Mouse (Mus musculus): Measurements from ENCODE around the gene Sfswap.

The Sfswap gene

GRCm38 (mm10) chr5:129519591-129519990 lies 18.6 kb downstream of the Sfswap start:
- CTCF ChIA-PET: interaction anchor here in 1 of 4 experiments (0.7 kb wide), 1 partner anchor 206 kb away, joined by 3 read pairs; the partner anchor contains the start of gene Nipsnap2
- POLR2A ChIA-PET: interaction anchor here in 1 of 4 experiments (0.7 kb wide), 1 partner anchor 164 kb away, joined by 3 read pairs; no protein-coding TSS in a partner anchor

DNA sequence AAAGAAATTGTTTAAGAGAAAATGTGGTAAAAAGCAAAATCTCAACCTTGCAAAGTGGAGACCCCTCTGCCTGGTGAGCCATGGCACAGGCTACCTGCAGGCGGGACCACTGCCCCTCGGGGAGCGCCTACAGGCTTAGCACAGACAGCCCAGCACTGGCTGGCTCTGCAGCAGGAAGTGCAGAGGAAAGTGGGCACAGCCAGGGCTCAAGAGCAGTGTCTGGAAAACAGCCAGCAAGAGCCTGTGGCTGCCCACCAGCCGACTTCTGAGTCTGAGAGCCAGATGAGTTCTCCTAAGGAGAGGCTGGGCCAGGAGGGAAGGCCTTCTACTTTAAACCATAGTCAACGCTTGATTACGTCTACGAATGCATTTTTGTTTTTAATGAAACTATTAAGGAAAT lies 20.5 kb downstream of the Sfswap start:
- ChIA-PET POLR2A (interaction anchor here in 2 of 4 experiments (1.0 to 1.5 kb wide), 4 partner anchors 9 to 47 kb away, joined by 3 to 4 read pairs (median 3); no protein-coding TSS in a partner anchor), CTCF (interaction anchor here in 3 of 4 experiments (0.5 to 0.6 kb wide), 3 partner anchors 28 to 316 kb away, joined by 5 read pairs; no protein-coding TSS in a partner anchor)

- CTCF ChIA-PET: interaction anchor here in 3 of 4 experiments (0.5 to 1.0 kb wide), 3 partner anchors 27 to 336 kb away, joined by 4 to 5 read pairs (median 5); no protein-coding TSS in a partner anchor
Measured at GRCm38 (mm10) chr5:129521913-129522312, 20.9 kb downstream of the Sfswap start.

GRCm38 (mm10) chr5:129523166-129523565 lies 22.1 kb downstream of the Sfswap start:
- CTCF ChIA-PET: interaction anchor here in 2 of 4 experiments (0.8 kb wide), 2 partner anchors 63 to 65 kb away, joined by 3 read pairs; no protein-coding TSS in a partner anchor
- POLR2A ChIA-PET: interaction anchor here in 1 of 4 experiments (0.7 to 1.2 kb wide), 3 partner anchors 20 to 26 kb away, joined by 3 to 4 read pairs (median 3); partner anchors contain the start of gene Sfswap

More at GRCm38 (mm10) chr5:129521913-129522312, 20.9 kb downstream of the Sfswap start:
- POLR2A ChIA-PET: interaction anchor here in 2 of 4 experiments (0.9 to 1.5 kb wide), 7 partner anchors 10 to 46 kb away, joined by 3 to 4 read pairs (median 3); partner anchors contain the start of gene Sfswap (in 1 of the 2)

DNA sequence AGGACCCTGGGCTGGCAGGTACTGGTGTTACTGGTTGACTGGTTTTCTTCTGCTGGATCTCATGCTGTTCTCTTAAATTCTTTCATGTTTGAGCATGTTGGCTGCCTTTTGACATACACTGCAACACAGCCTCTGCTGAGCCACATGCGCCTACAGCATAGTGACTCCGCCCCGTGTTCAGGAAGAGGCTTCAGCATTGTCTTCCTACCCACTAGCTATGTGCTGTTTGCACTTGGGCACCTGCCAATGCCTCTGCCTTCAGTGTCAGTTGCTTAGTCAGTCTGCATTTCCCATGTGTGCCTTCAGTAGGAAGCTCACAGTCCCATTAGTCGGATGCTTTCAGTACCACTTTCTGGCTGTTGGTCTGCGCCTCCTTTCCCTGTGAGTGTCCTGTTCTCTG lies 23.7 kb downstream of the Sfswap start:
- ChIA-PET POLR2A (interaction anchor here in 2 of 4 experiments (1.0 to 1.2 kb wide), 2 partner anchors 9 to 11 kb away, joined by 3 read pairs; no protein-coding TSS in a partner anchor), CTCF (interaction anchor here in 1 of 4 experiments (0.6 kb wide), 2 partner anchors 35 to 250 kb away, joined by 3 read pairs; no protein-coding TSS in a partner anchor)

DNA sequence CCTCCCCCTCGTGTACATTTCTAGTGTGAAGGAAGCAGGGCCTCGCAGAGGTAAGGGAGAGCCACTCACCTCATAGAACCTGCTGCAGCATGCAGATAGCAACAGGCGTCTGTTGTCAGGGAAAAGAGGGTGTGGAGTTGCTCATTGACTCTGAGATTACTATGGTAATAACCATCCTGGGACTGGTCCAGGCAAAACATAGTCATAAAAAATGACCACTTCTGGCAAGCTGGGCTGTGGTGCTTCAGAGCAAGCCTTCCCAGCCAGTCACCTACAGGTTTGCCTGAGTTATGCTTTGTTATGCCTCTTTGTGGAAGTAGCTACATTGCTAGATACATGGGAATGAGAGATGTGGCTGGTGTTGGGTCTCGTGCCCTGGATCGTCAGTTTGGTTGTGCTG lies 26.1 kb downstream of the Sfswap start:
- ChIA-PET POLR2A (interaction anchor here in 1 of 4 experiments (1.1 kb wide), 1 partner anchor 22 kb away, joined by 3 read pairs; no protein-coding TSS in a partner anchor), CTCF (no interaction called here)

DNA sequence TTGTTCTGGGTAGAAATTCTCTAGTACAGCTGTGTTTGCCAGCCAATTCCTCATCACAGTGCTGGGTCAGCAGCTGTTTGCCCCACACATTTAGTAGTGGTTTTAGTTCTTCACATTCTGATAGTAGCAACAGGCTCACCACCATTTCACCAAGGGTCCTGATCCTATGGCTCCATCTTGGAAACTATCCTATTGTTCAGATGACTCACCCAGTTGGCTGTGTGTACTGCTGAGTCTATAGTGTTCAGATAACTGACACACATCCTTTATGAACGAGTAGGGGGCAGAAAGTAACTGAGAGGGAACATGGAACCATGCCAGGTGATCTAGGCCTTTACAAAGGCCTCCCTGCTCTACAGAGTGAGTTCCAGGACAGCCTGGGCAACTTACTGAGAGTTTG lies 28.6 kb downstream of the Sfswap start:
- ChIA-PET POLR2A (interaction anchor here in 1 of 4 experiments (0.7 kb wide), 1 partner anchor 59 kb away, joined by 3 read pairs; no protein-coding TSS in a partner anchor), CTCF (no interaction called here)

GRCm38 (mm10) chr5:129533731-129534130 lies 32.7 kb downstream of the Sfswap start:
- CTCF ChIA-PET: interaction anchor here in 1 of 4 experiments (0.6 kb wide), 1 partner anchor 763 kb away, joined by 4 read pairs; no protein-coding TSS in a partner anchor
- POLR2A ChIA-PET: no interaction called here

GRCm38 (mm10) chr5:129534500-129534899 lies 33.5 kb downstream of the Sfswap start:
- POLR2A ChIA-PET: no interaction called here
- CTCF ChIA-PET: interaction anchor here in 1 of 4 experiments (0.6 kb wide), 2 partner anchors 762 to 934 kb away, joined by 3 to 4 read pairs; no protein-coding TSS in a partner anchor

- ChIA-PET CTCF (no interaction called here), POLR2A (interaction anchor here in 1 of 4 experiments (0.8 to 0.9 kb wide), 2 partner anchors 10 to 13 kb away, joined by 3 read pairs; no protein-coding TSS in a partner anchor)
Measured at GRCm38 (mm10) chr5:129535021-129535420, 34.0 kb downstream of the Sfswap start.

DNA sequence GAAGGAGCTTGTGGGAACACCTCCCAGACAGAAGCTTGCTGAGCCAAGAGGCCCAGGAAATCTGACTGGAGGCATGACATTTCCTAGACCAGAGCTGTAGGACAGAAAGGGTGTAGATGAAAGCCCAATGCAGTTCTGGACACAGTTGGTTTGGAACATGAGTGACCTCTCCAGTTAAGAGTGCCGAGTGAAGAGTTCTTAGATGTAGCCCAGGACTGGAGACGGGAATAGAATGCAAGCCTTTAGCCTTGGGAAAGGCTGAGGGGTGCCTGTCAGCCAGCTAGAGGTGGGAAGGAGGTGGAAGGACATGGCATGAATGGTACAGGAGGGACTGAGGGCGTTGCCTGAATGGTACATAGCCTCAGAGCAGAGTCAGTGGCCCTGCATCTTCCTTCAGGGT lies 34.4 kb downstream of the Sfswap start:
- CTCF ChIA-PET: no interaction called here
- POLR2A ChIA-PET: interaction anchor here in 2 of 4 experiments (0.7 to 1.0 kb wide), 4 partner anchors 10 to 39 kb away, joined by 3 read pairs; no protein-coding TSS in a partner anchor

DNA sequence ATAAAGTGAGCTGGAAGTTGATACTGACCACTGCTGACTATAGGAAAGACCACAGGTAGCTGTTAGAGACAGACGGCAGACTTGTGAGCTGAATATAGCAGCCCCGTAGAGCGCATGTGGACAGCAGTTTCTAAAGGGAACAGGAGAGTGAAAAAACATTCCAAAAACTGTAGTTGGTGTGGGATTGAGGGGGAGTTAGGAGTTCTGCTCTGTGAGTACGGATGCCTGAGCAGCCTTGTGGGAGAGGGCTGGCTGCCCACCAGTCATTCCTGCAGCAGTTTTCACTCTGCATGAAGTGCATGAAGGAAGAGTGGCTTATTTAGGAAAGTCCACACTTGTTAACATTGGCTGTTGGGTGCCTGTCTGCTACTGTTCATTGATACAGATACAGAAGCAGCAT lies 37.8 kb downstream of the Sfswap start:
- ChIA-PET POLR2A (interaction anchor here in 1 of 4 experiments (1.0 to 1.6 kb wide), 2 partner anchors 9 to 29 kb away, joined by 3 to 4 read pairs; no protein-coding TSS in a partner anchor), CTCF (interaction anchor here in 1 of 4 experiments (0.6 kb wide), 1 partner anchor 185 kb away, joined by 3 read pairs; no protein-coding TSS in a partner anchor)

GRCm38 (mm10) chr5:129542236-129542635 lies 41.2 kb downstream of the Sfswap start:
- CTCF ChIA-PET: interaction anchor here in 2 of 4 experiments (0.6 to 0.7 kb wide), 2 partner anchors 44 to 861 kb away, joined by 3 to 4 read pairs; no protein-coding TSS in a partner anchor

GRCm38 (mm10) chr5:129545787-129546186 lies 44.8 kb downstream of the Sfswap start:
- ChIA-PET POLR2A (interaction anchor here in 1 of 4 experiments (1.0 to 1.1 kb wide), 3 partner anchors 9 to 24 kb away, joined by 3 to 4 read pairs (median 3); no protein-coding TSS in a partner anchor), CTCF (no interaction called here)

More at GRCm38 (mm10) chr5:129542236-129542635, 41.2 kb downstream of the Sfswap start:
- POLR2A ChIA-PET: interaction anchor here in 1 of 4 experiments (1.4 kb wide), 1 partner anchor 11 kb away, joined by 3 read pairs; no protein-coding TSS in a partner anchor

GRCm38 (mm10) chr5:129549716-129550115 lies 48.7 kb downstream of the Sfswap start:
- ChIA-PET CTCF (interaction anchor here in 1 of 4 experiments (1.1 kb wide), 1 partner anchor 28 kb away, joined by 5 read pairs; no protein-coding TSS in a partner anchor), POLR2A (interaction anchor here in 1 of 4 experiments (1.0 kb wide), 1 partner anchor 26 kb away, joined by 3 read pairs; no protein-coding TSS in a partner anchor)

DNA sequence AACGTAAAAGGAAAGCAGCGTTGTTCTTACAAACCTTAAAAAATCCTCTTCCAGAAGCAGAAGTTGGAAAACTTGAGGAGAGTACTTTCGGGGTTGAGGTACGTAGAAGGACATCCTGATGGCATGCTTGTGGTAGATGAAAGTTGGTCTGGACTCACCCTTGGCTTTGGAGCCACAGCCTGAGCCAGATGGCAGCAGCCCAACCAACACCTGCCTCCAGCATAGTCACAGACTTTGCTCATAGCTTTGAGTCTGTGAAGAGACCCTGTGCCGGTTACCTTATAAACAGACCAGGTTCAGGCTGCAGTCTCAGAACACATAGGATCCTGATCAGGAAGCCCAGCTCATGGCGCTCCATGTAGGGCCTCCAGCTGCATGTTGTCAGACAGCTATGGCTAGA lies 49.8 kb downstream of the Sfswap start:
- ChIA-PET POLR2A (interaction anchor here in 1 of 4 experiments (1.0 kb wide), 1 partner anchor 14 kb away, joined by 3 read pairs; no protein-coding TSS in a partner anchor), CTCF (interaction anchor here in 1 of 4 experiments (0.6 kb wide), 1 partner anchor 229 kb away, joined by 3 read pairs; no protein-coding TSS in a partner anchor)

DNA sequence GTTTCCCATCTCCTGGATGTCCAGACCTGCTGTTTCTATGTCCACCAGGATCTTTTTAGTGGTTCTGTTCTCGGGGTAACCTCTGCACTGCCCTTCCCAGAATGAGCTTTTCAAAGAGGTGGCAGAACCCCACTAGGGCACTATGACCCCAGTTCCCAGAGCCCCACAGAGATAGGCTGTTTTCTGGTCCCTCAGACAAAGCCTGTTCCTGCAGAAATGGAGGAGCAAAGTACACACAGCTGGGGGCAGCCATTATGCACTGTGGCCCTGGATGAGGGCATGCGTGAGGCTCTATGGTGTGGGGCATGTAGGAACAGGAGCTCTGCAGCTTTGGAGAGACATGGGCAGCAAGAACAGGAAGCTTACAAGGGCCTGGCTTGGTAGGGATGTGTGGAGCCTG lies 51.0 kb downstream of the Sfswap start:
- POLR2A ChIA-PET: interaction anchor here in 1 of 4 experiments (0.8 kb wide), 1 partner anchor 43 kb away, joined by 3 read pairs; no protein-coding TSS in a partner anchor
- CTCF ChIA-PET: no interaction called here

DNA sequence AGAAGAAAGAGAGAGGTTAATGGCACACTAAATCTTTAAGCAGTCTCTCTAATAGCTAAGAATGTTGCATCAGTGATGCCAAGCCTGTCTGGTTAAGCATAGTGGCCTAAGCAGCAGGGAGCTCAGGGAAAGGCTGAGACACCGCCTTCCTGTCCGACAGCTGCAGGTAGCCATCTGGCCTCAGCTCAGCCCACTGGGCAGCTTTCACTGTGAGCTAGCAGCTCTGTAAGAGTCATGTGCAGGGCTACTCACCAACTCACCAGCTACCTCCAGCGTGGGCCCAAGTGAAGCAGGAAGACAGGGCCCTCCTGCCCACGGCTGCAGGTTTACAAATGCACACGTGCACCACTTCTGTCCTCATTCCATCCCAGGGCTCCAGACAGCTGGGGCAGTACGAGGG lies 52.6 kb downstream of the Sfswap start:
- POLR2A ChIA-PET: interaction anchor here in 2 of 4 experiments (0.8 to 1.3 kb wide), 4 partner anchors 9 to 67 kb away, joined by 3 read pairs; no protein-coding TSS in a partner anchor

DNA sequence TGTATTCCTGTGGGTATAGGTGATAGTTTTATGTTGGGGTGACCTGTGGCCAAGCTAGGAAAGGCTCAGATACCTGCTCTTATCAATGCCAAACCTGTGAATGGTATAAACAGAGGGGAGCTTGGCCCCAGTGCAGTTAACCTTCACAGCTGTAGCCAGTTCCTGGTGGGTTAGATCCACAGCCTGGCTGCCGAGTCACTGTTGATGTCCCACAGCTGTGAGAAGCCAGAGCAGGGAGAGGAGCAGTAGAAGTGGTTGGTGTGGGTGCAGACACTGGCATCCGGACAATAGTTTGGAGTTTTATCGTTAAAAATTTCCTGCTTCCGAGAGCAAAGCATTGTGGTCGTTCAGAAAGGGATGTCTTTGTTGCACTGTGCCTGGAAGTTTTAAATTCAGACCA lies 57.6 kb downstream of the Sfswap start:
- ChIA-PET CTCF (interaction anchor here in 2 of 4 experiments (0.6 to 1.0 kb wide), 2 partner anchors 28 to 337 kb away, joined by 3 to 4 read pairs; no protein-coding TSS in a partner anchor), POLR2A (interaction anchor here in 1 of 4 experiments (0.8 to 1.3 kb wide), 2 partner anchors 14 to 43 kb away, joined by 3 read pairs; no protein-coding TSS in a partner anchor)

More for the DNA sequence above, 52.6 kb downstream of the Sfswap start:
- CTCF ChIA-PET: interaction anchor here in 2 of 4 experiments (0.6 kb wide), 2 partner anchors 167 to 414 kb away, joined by 5 to 13 read pairs; no protein-coding TSS in a partner anchor
